Mouse (Mus musculus): Measurements from ENCODE around the gene H2-T22. TPM values are rescaled to one million over a fixed set of nuclear protein-coding genes. Genes with fewer than 3 reads are reported as not detected.

H2-T22 gene
- total and polyA plus RNA-seq, 3 experiments: 10.6 to 26.1 (median 16.4) TPM

DNA sequence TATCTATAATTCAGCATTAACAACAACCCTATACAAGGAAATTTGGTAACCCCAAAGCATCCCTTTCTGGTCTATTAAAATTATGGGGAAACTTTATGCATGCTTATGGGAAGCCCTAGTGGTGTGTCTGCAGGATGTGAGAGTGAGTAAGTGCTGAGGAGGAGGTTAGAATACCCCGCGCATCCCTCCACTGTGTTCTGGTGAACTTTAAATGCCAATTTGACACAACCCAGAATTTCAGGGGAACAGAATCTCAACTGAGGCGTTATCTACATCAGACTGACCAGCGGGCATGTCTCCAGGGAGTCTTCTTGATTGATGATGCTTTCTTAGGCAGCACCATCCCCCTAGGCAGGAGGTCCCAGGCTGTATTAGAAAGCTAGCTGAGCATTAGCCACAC is 16.6 kb downstream of the H2-T22 start:
- dilution Hi-C loops (cut with MboI; ENCODE audit: extremely low pct_ligation_motif_present, extremely low pct_unique_long_range_greater_than_20kb, low sequenced_read_pairs): no loop called here
- TF ChIP-seq RAD21 (IDR thresholded peaks at IDR 0.05; ENCODE audit: low read depth, low read length) (no peak), CHD1 (IDR thresholded peaks at IDR 0.05; ENCODE audit: low read depth, low read length) (no peak), MAX (IDR thresholded peaks at IDR 0.05; ENCODE audit: low read length) (no peak), MYC (IDR thresholded peaks at IDR 0.05; ENCODE audit: low read depth, low read length) (no peak), E2F4 (IDR thresholded peaks at IDR 0.05; ENCODE audit: insufficient replicate concordance, low read depth, low read length) (no peak), JUN (IDR thresholded peaks at IDR 0.05; ENCODE audit: insufficient read depth, low read depth, low read length) (no peak), MEF2A (IDR thresholded peaks at IDR 0.05; ENCODE audit: borderline replicate concordance, low read depth, low read length) (no peak), KAT2A (IDR thresholded peaks at IDR 0.05; ENCODE audit: insufficient replicate concordance, low read length) (no peak), ZKSCAN1 (IDR thresholded peaks at IDR 0.05; ENCODE audit: borderline replicate concordance, low read depth, low read length) (no peak), UBTF (IDR thresholded peaks at IDR 0.05; ENCODE audit: low read depth, low read length) (no peak), CHD2 (IDR thresholded peaks at IDR 0.05; ENCODE audit: low read length) (no peak)
- Histone ChIP-seq H3K27ac (ENCODE audit: insufficient read depth, low read depth) (no peak overlapping the region), H3K4me1 (ENCODE audit: control insufficient read depth in 1 of 2, insufficient read depth in 2 of 2) (peaks cover 10 to 24% of the 10 kb centered on the region in 2 experiments), H3K9ac (ENCODE audit: insufficient read depth, low read depth) (no peak overlapping the region), H3K4me2 (ENCODE audit: insufficient read depth, low read depth, poor library complexity, severe bottlenecking) (no peak overlapping the region), H3K9me3 (replicated peaks; ENCODE audit: low read length) (peaks cover 18% of the 10 kb centered on the region), H3K4me3 (replicated peaks in 1 of 3; ENCODE audit: low read depth in 2 of 3, low read length in 2 of 3, poor library complexity in 1 of 3) (no peak overlapping the region), H3K36me3 (replicated peaks in 1 of 2; ENCODE audit: control insufficient read depth in 1 of 2, insufficient read depth in 1 of 2, low read length in 1 of 2) (peaks cover 10 to 53% of the 10 kb centered on the region in 2 experiments), H3K27me3 (replicated peaks) (no peaks in the 10 kb centered on the region), H3K79me2 (replicated peaks; ENCODE audit: control insufficient read depth, extremely low read depth, insufficient read depth, poor library complexity, severe bottlenecking) (peaks cover 33% of the 10 kb centered on the region)
- no peak for DNase-seq (ENCODE audit: extremely low read depth)
- in situ Hi-C loops (cut with MboI; ENCODE audit: low pct_ligation_motif_present, low pct_unique_long_range_greater_than_20kb, low sequenced_read_pairs): no loop called here

DNA sequence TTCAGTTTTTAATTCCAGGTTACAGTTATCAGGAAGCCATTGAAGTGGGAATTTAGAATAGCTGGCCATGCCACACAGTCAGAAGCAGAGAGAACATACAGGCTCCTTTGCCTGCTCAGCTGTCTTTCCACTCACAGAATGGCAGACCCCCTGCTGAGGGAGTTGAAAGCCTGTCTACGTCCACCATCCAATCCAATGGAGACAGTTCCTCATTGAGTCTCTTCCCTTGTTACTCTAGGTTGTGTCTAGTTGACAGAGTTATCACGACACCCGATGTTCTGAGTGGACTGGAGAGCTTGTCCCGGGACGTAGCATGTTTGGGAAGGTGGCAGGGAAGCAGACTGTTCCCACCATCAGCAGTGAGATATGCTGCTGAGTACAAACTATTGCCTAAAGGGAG is 17.4 kb downstream of the H2-T22 start:
- H3K79me2 ChIP-seq (replicated peaks; ENCODE audit: control insufficient read depth, extremely low read depth, insufficient read depth, poor library complexity, severe bottlenecking): peaks cover 33% of the 10 kb centered on the region
- H3K36me3 ChIP-seq (replicated peaks in 1 of 2; ENCODE audit: control insufficient read depth in 1 of 2, insufficient read depth in 1 of 2, low read length in 1 of 2): peaks cover 10 to 53% of the 10 kb centered on the region in 2 experiments
- H3K4me2 ChIP-seq (ENCODE audit: insufficient read depth, low read depth, poor library complexity, severe bottlenecking): no peak overlapping the region
- in situ Hi-C loops (cut with MboI; ENCODE audit: low pct_ligation_motif_present, low pct_unique_long_range_greater_than_20kb, low sequenced_read_pairs) (no loop called here), dilution Hi-C loops (cut with MboI; ENCODE audit: extremely low pct_ligation_motif_present, extremely low pct_unique_long_range_greater_than_20kb, low sequenced_read_pairs) (no loop called here)
- TF ChIP-seq SIN3A (IDR thresholded peaks at IDR 0.05; ENCODE audit: low read length): no peak
- TF ChIP-seq NRF1 (IDR thresholded peaks at IDR 0.05; ENCODE audit: low read depth, low read length): no peak
- TF ChIP-seq MXI1 (IDR thresholded peaks at IDR 0.05; ENCODE audit: low read depth, low read length): no peak
- TF ChIP-seq BHLHE40 (IDR thresholded peaks at IDR 0.05; ENCODE audit: low read depth, low read length): no peak
- no peak for TF ChIP-seq PAX5 (IDR thresholded peaks at IDR 0.05; ENCODE audit: low read length)
- TF ChIP-seq CHD2 (IDR thresholded peaks at IDR 0.05; ENCODE audit: low read length): no peak
- no peak for TF ChIP-seq EP300 (IDR thresholded peaks at IDR 0.05; ENCODE audit: low read length)
- no peak for TF ChIP-seq IRF4 (IDR thresholded peaks at IDR 0.05; ENCODE audit: low read depth, low read length)
- no peak for TF ChIP-seq HCFC1 (IDR thresholded peaks at IDR 0.05; ENCODE audit: low read depth, low read length)
- TF ChIP-seq ELF1 (IDR thresholded peaks at IDR 0.05; ENCODE audit: low read depth, low read length): no peak
- no peak for TF ChIP-seq JUN (IDR thresholded peaks at IDR 0.05; ENCODE audit: insufficient read depth, low read depth, low read length)
- no peak for TF ChIP-seq MAFK (IDR thresholded peaks at IDR 0.05; ENCODE audit: insufficient replicate concordance, low read length)
- TF ChIP-seq CTCF (conservative IDR thresholded peaks at IDR 0.05 in 1 of 2, IDR thresholded peaks at IDR 0.05 in 1 of 2; ENCODE audit: low read depth in 2 of 2, low read length in 2 of 2): no peak
- TF ChIP-seq POLR2A (IDR thresholded peaks at IDR 0.05; ENCODE audit: low read depth, low read length): no peak
- TF ChIP-seq SMC3 (IDR thresholded peaks at IDR 0.05; ENCODE audit: low read depth, low read length): no peak
- no peak for TF ChIP-seq USF1 (IDR thresholded peaks at IDR 0.05; ENCODE audit: low read depth, low read length)
- TF ChIP-seq ZMIZ1 (IDR thresholded peaks at IDR 0.05; ENCODE audit: low read depth, low read length): no peak
- H3K9ac ChIP-seq (ENCODE audit: insufficient read depth, low read depth): no peak overlapping the region
- no peak overlapping the region for H3K27ac ChIP-seq (ENCODE audit: insufficient read depth, low read depth)
- no peak for DNase-seq (ENCODE audit: extremely low read depth)
- H3K9me3 ChIP-seq (replicated peaks; ENCODE audit: low read length): peaks cover 18% of the 10 kb centered on the region
- H3K4me3 ChIP-seq (replicated peaks in 1 of 3; ENCODE audit: low read depth in 2 of 3, low read length in 2 of 3, poor library complexity in 1 of 3): no peak overlapping the region
- H3K4me1 ChIP-seq (ENCODE audit: control insufficient read depth in 1 of 2, insufficient read depth in 2 of 2): peaks cover 10 to 24% of the 10 kb centered on the region in 2 experiments
- H3K27me3 ChIP-seq (replicated peaks): no peaks in the 10 kb centered on the region

Data from CH12.LX (cell line).